Mouse (Mus musculus) kidney, embryonic 14.5 days (tissue): Measurements from ENCODE around the gene Gps2. TPM values are rescaled to one million over a fixed set of nuclear protein-coding genes. Genes with fewer than 3 reads are reported as not detected.

Source experiments
- ATAC-seq: fragments of 200-750 bp; cut with Nextera tagmentation; 2 replicates; pipeline ENCODE4 v1.8.0; 2017; ENCODE audit warnings: moderate number of reproducible peaks, mild to moderate bottlenecking, moderate TSS enrichment, moderate library complexity; ENCODE audit not compliant: low FRiP score, low TSS enrichment
- H3K27ac ChIP-seq: fragments of 300-500 bp; sonication (generic); 2 replicates; pipeline ENCODE4 v1.5.1; 2014; ENCODE audit warnings: low read depth, mild to moderate bottlenecking, low read length, moderate library complexity, mixed read lengths
- H3K27me3 ChIP-seq: fragments of 300-500 bp; sonication (generic); 2 replicates; pipeline ENCODE4 v1.6.1; 2014; ENCODE audit warnings: mild to moderate bottlenecking, low read length; ENCODE audit not compliant: control insufficient read depth, insufficient read depth
- H3K36me3 ChIP-seq: fragments of 300-500 bp; sonication (generic); 2 replicates; pipeline ENCODE4 v1.6.1; 2014; ENCODE audit warnings: low read length, mixed read lengths; ENCODE audit not compliant: control insufficient read depth, insufficient read depth
- H3K4me1 ChIP-seq: fragments of 300-500 bp; sonication (generic); 2 replicates; pipeline ENCODE4 v1.6.1; 2014; ENCODE audit warnings: low read length, mixed read lengths; ENCODE audit not compliant: control insufficient read depth, insufficient read depth
- H3K4me2 ChIP-seq: fragments of 300-500 bp; sonication (generic); replicated peaks from 2 replicates; pipeline ENCODE4 v1.6.1; 2014; ENCODE audit warnings: low read depth, mild to moderate bottlenecking, low read length
- H3K4me3 ChIP-seq: fragments of 300-500 bp; sonication (generic); 2 replicates; pipeline ENCODE4 v1.5.1; 2014; ENCODE audit warnings: mild to moderate bottlenecking, low read length
- H3K9ac ChIP-seq: fragments of 300-500 bp; sonication (generic); 2 replicates; pipeline ENCODE4 v1.6.1; 2014; ENCODE audit warnings: low read depth, mild to moderate bottlenecking, low read length, moderate library complexity
- H3K9me3 ChIP-seq: fragments of 300-500 bp; sonication (generic); 2 replicates; pipeline ENCODE4 v1.6.1; 2016; ENCODE audit warnings: low read length; ENCODE audit not compliant: control insufficient read depth
- WGBS: fragments of 180-500 bp; shearing (Covaris S2); extraction: QIAGEN DNeasy Blood & Tissue Kit; methylation state at CpG from one replicate; pipeline ENCODE4 v1.1.7; 2014; 5-methylcytosine and 5-hydroxymethylcytosine counted together
- polyA plus RNA-seq: library from polyadenylated mRNA; unstranded; fragments of >200 nt; fragmentation: Nextera tagmentation; extraction: Ambion mirVana; gene quantifications from 2 replicates; pipeline ENCODE4 v1.2.1, GENCODE M21; 2014

The Gps2 gene
- 73.4 and 82.0 TPM in 2 replicates for polyA plus RNA-seq

- ATAC-seq, result peak; percentile 91
- no peaks in the 10 kb centered on the region for H3K27me3 ChIP-seq
- peak within 1 kb of the TSS; percentile 84 for H3K9ac ChIP-seq
- peak within 1 kb of the TSS; percentile 79 for H3K4me3 ChIP-seq
- H3K27ac ChIP-seq, result peak within 1 kb of the TSS; percentile 77; the same call in 1 of the 2 replicates
- H3K4me1 ChIP-seq, result peaks cover 18% of the 10 kb centered on the region
- H3K9me3 ChIP-seq, result no peaks in the 10 kb centered on the region
- H3K4me2 ChIP-seq, result peak within 1 kb of the TSS; percentile 88
- peaks cover 87% of the 10 kb centered on the region for H3K36me3 ChIP-seq
- 2% methylated on average over 61 of the region's 61 CpGs for WGBS
These were observed at the start of gene Gps2 for GRCm38 (mm10) chr11:69913554-69914371. Gene Gps2 (plus strand): TSS chr11:69913888.

DNA sequence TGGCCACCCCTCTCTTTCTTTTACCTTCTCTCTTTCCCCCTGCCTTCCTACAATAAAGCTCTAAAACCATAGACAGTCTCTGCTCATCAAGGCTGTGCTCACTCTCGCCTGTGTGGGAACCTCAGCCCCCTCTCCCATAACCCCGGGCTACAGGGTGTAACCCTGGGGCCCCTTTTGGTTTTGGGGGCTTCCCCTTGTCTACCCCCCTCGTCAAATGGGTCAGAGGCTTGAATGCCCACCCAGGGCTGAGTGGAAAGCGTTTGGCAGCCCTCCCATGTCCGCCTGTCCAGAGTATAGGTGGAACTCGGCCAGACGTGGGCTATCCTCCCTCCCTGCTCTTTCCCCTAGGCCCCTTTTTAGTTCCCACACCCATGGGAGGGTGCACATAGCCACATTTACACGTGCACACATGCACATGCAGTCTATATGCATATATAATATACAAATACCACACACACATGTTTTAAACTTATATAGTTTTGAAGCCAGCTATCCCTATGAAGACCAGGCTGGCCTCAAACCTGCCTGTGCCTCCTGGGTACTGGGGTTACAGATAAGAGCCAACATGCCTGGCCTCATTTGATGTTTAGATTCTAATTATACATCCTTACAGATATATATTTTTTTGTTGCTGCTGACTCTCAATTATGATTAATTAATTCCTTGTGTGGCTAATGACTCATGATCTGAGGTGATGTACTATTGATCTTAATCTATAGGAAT lies 49.4 kb upstream of the Gps2 start:
- 44% methylated on average over 8 of the region's 8 CpGs for WGBS
- no peak for ATAC-seq
- H3K4me3 ChIP-seq, result no peak overlapping the region

DNA sequence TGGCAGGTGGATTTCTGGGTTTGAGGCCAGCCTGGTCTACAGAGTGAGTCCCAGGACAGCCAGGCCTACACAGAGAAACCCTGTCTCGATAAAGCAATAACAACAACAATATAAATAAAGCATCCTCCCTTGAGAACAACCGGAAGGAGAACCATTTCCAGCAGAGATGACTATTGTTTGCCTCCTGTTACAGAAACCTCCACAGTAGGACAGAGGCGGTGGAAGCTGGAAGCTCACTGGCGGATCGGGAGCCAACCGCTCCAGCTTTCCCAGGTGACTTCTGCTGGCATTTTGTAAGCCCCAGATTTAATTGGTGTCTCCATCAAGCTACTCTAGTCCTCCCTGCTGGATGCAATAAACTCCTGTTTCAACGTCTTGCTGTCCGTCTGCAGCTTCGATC lies 48.1 kb upstream of the Gps2 start:
- no peak for ATAC-seq
- Histone ChIP-seq H3K27me3 (no peaks in the 10 kb centered on the region), H3K4me3 (no peak overlapping the region), H3K9me3 (no peaks in the 10 kb centered on the region), H3K36me3 (no peaks in the 10 kb centered on the region), H3K4me2 (no peak overlapping the region), H3K4me1 (no peaks in the 10 kb centered on the region), H3K27ac (no peak overlapping the region), H3K9ac (no peak overlapping the region)
- WGBS, result 82% methylated on average over 9 of the region's 9 CpGs

More for the DNA sequence above, 49.4 kb upstream of the Gps2 start:
- Histone ChIP-seq H3K36me3 (no peaks in the 10 kb centered on the region), H3K27ac (no peak overlapping the region), H3K9ac (no peak overlapping the region), H3K4me2 (no peak overlapping the region), H3K4me1 (no peaks in the 10 kb centered on the region), H3K9me3 (no peaks in the 10 kb centered on the region), H3K27me3 (no peaks in the 10 kb centered on the region)

DNA sequence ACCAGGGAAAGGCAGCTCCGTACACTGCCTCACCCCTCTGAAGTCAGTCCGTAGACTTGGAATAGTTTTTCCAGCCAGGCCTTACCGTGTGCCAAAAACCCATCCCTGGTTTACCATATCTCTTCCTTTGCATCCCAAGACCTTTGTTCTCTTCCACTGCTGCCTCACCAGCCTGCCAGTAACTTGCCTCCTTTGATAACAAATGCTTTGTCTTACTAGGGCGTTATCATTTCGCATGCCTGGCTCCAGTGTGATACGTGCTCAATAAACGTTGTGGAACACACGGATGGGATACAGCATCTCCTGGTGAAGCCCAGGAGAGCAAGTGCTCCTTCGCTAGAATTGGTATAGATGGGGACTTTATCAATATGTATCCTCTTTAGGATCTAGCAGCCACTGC lies 46.4 kb upstream of the Gps2 start:
- WGBS, result 75% methylated on average over 9 of the region's 9 CpGs

DNA sequence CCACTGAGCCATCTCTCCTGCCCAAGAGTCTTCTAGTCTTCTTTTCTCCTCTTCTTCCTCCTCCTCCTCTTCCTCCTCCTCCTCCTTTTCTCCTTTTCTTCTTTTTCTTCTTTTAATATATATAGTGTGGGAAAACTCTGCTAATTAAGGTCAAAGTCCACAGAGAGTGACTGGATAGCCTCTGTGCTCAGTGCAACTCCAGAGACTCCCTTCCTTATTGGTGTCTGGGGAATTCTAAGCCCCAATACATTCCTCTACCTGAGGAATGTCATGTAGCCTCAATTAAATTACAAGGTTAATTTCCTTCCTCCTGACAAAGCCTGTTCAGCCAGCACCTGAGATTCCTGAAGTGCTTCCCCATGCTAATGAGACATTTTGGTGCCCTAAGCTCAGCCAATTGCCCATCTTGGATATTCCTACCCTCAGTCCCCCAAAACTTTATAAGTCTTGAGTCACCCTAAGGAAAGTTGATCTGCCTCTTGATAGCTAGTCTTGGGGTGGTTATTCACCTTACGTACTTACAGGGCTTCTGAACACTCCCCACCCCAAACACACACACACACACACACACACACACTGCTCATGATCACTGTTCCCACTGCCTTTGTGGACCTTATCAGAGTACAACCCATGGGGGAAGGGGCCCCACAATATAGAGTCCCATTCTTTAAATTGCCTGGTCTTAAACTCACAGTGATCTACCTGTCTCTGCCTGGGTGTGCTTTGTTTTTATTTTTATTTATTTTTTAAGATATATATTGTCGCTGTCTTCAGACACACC lies 43.2 kb upstream of the Gps2 start:
- WGBS, result 94% methylated on average over 2 of the region's 2 CpGs
- no peak overlapping the region for H3K27ac ChIP-seq
- no peaks in the 10 kb centered on the region for H3K9me3 ChIP-seq
- no peaks in the 10 kb centered on the region for H3K4me1 ChIP-seq
- no peak overlapping the region for H3K4me3 ChIP-seq
- no peak for ATAC-seq
- H3K4me2 ChIP-seq, result no peak overlapping the region
- H3K36me3 ChIP-seq, result no peaks in the 10 kb centered on the region
- no peaks in the 10 kb centered on the region for H3K27me3 ChIP-seq
- no peak overlapping the region for H3K9ac ChIP-seq

More for the DNA sequence above, 46.4 kb upstream of the Gps2 start:
- H3K4me3 ChIP-seq, result no peak overlapping the region
- H3K9ac ChIP-seq, result no peak overlapping the region
- H3K36me3 ChIP-seq, result no peaks in the 10 kb centered on the region
- no peak for ATAC-seq
- H3K27ac ChIP-seq, result no peak overlapping the region
- no peaks in the 10 kb centered on the region for H3K4me1 ChIP-seq
- H3K9me3 ChIP-seq, result no peaks in the 10 kb centered on the region
- no peaks in the 10 kb centered on the region for H3K27me3 ChIP-seq
- no peak overlapping the region for H3K4me2 ChIP-seq

- no peak for ATAC-seq
- Histone ChIP-seq H3K9me3 (no peaks in the 10 kb centered on the region), H3K9ac (no peak overlapping the region), H3K4me2 (no peak overlapping the region), H3K27ac (no peak overlapping the region), H3K4me1 (no peaks in the 10 kb centered on the region), H3K27me3 (no peaks in the 10 kb centered on the region), H3K36me3 (no peaks in the 10 kb centered on the region), H3K4me3 (no peak overlapping the region)
- 92% methylated on average over 7 of the region's 7 CpGs for WGBS
These were observed 41.9 kb upstream of the Gps2 start for GRCm38 (mm10) chr11:69871822-69872221.

DNA sequence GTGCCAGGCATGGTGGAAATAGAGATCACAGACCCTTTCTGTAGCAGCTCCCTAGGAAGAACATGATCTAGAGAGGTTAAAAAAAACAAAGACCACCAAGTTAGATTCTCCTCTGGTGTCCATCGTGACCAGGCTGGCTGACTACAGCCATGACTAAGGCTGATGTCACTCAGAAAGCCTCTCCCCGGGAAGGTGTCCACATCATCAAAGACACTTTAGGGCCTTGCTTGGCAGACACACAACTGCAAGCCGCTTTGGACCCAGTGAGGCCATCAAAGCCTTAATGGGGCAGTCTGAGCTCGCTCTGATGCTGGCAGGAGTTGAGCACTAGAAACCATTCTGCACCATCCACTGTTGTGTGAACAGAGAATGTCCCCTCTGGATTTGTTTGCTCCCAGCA lies 41.2 kb upstream of the Gps2 start:
- 63% methylated on average over 4 of the region's 4 CpGs for WGBS

DNA sequence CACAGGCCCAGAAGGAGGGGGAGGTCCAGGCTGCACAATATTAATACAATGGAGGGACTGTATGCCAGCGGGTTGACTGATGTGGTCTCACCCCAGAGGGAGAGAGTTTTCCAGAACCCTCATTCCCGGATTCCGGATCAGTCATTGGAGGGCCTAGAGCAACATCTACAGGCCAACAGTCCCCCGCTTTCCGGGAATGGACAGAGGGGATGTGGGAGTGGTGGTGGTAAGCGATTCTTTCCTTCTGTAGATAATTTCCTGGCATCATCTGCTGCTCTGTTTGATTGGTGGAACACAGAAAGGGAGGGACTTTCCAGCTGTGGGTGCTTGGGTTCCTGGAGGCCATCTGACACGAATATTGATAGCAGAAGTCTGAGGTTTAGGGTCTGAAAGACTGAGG lies 37.5 kb upstream of the Gps2 start:
- Histone ChIP-seq H3K4me3 (no peak overlapping the region), H3K9me3 (no peaks in the 10 kb centered on the region), H3K4me1 (peaks cover 19% of the 10 kb centered on the region), H3K27me3 (no peaks in the 10 kb centered on the region), H3K27ac (no peak overlapping the region), H3K4me2 (no peak overlapping the region), H3K9ac (no peak overlapping the region), H3K36me3 (no peaks in the 10 kb centered on the region)
- WGBS, result 59% methylated on average over 7 of the region's 7 CpGs
- no peak for ATAC-seq

More for the DNA sequence above, 41.2 kb upstream of the Gps2 start:
- no peaks in the 10 kb centered on the region for H3K9me3 ChIP-seq
- H3K4me3 ChIP-seq, result no peak overlapping the region
- no peak overlapping the region for H3K4me2 ChIP-seq
- no peaks in the 10 kb centered on the region for H3K36me3 ChIP-seq
- ATAC-seq, result no peak
- no peak overlapping the region for H3K27ac ChIP-seq
- H3K9ac ChIP-seq, result no peak overlapping the region
- no peaks in the 10 kb centered on the region for H3K27me3 ChIP-seq
- H3K4me1 ChIP-seq, result peaks cover 4% of the 10 kb centered on the region; the same call in 1 of the 2 replicates
